Mouse (Mus musculus) liver, embryonic 11.5 days (tissue): Measurements from ENCODE around the gene Arid1a. TPM values are rescaled to one million over a fixed set of nuclear protein-coding genes. Genes with fewer than 3 reads are reported as not detected.

Experiments used
- microRNA-seq: library from miRNA; unstranded; fragments of <30 nt; microRNA quantifications from one replicate; pipeline ENCODE4, GENCODE M21; 2017; ENCODE audit warnings: borderline number of aligned reads
- polyA plus RNA-seq: library from polyadenylated mRNA; unstranded; fragments of >200 nt; fragmentation: Nextera tagmentation; extraction: Ambion mirVana; gene quantifications from 2 replicates; pipeline ENCODE4 v1.2.1, GENCODE M21; 2014

The Arid1a gene
- polyA plus RNA-seq, 1 experiment from 2014 or later = 32.4 TPM

Small RNAs within 50 kb of the gene (microRNA-seq; reads per million reads assigned to microRNA genes)
- 1.4 reads per million for gene Mir7227

Other genes starting within 250 kb of the Arid1a start
- gene Kdf1, start 237.8 kb downstream of the Arid1a start, polyA plus RNA-seq = 0.89 and 1.7 TPM in 2 replicates
- gene Nudc, start 210.8 kb downstream of the Arid1a start, polyA plus RNA-seq = 362 and 377 TPM in 2 replicates
- 0.89 and 1.1 TPM in 2 replicates for gene Nr0b2, start 203.4 kb downstream of the Arid1a start, polyA plus RNA-seq
- 8.7 and 10.0 TPM in 2 replicates for gene Gpatch3, start 182.0 kb downstream of the Arid1a start, polyA plus RNA-seq
- gene Gpn2, start 172.4 kb downstream of the Arid1a start, polyA plus RNA-seq = 23.4 and 24.8 TPM in 2 replicates
- 1.7 and 3.5 TPM in 2 replicates for gene Sfn, start 154.6 kb downstream of the Arid1a start, polyA plus RNA-seq
- 2.1 and 3.1 TPM in 2 replicates for gene Zdhhc18, start 106.6 kb downstream of the Arid1a start, polyA plus RNA-seq
- gene Pigv, start 84.1 kb downstream of the Arid1a start, polyA plus RNA-seq = 10.7 and 15.0 TPM in 2 replicates
- 66.5 and 74.7 TPM in 2 replicates for gene Rps6ka1, start 131.0 kb upstream of the Arid1a start, polyA plus RNA-seq
- gene Hmgn2, start 211.9 kb upstream of the Arid1a start, polyA plus RNA-seq = 1,890 and 1,897 TPM in 2 replicates
- gene Dhdds, start 244.1 kb upstream of the Arid1a start, polyA plus RNA-seq = 30.9 and 39.0 TPM in 2 replicates